8 mouse cellular contexts compared by ENCODE assay signal in genomic region chr10:68191691-68192380, GRCm38 (mm10).
DNase-seq lines count a peak whose midpoint lies in the region; ATAC-seq and TF ChIP-seq lines count a peak whose summit lies in the region.

No protein-coding gene starts in this region.

- no peaks in the 10 kb centered on the region for H3K9me3 ChIP-seq in limb, embryonic 14.5 days (ENCODE audit: control insufficient read depth, low read length)

- H3K4me3 ChIP-seq in limb, embryonic 14.5 days (replicated peaks; ENCODE audit: low read length) = no peak overlapping the region

- peak; percentile 51 for ATAC-seq in inflammation-experienced regulatory T-cells, adult 6 months
- no peak for ATAC-seq in limb, embryonic 14.5 days (ENCODE audit: low FRiP score, low read depth)
- no peak for ATAC-seq in erythroid progenitor cell, adult 5-6 weeks (replicated peaks; ENCODE audit: low FRiP score, poor library complexity, severe bottlenecking)

- DNase-seq in 3T3-L1 (ENCODE audit: low read depth, low spot score) (peak; percentile 55), 416B (ENCODE audit: low read depth) (peak; percentile 72)
- DNase-seq in cerebellum, adult 9-10 months = peak; percentile 69
- peak; percentile 58 for DNase-seq in gonadal fat pad, adult 2 months (ENCODE audit: low read depth)
- peak; percentile 71 for DNase-seq in limb, embryonic 14.5 days (ENCODE audit: low spot score)
- DNase-seq in naive thymus-derived CD4-positive, alpha-beta T cell, adult 2 months (ENCODE audit: low read depth) = peak; percentile 71

- peaks cover 27% of the 10 kb centered on the region for H3K4me1 ChIP-seq in limb, embryonic 14.5 days (ENCODE audit: control insufficient read depth, insufficient read depth, low read length)

- no peaks in the 10 kb centered on the region for H3K27me3 ChIP-seq in limb, embryonic 14.5 days (ENCODE audit: control insufficient read depth, insufficient read depth, low read length)

- H3K4me2 ChIP-seq in limb, embryonic 14.5 days (replicated peaks; ENCODE audit: low read depth, low read length, severe bottlenecking) = peak overlapping the region; percentile 38

- H3K27ac ChIP-seq in limb, embryonic 14.5 days (replicated peaks; ENCODE audit: low read depth, low read length) = no peak overlapping the region

- peaks cover 2% of the 10 kb centered on the region; the same call in 1 of the 2 replicates for H3K36me3 ChIP-seq in limb, embryonic 14.5 days (ENCODE audit: control insufficient read depth, insufficient read depth, low read length)

- TF ChIP-seq POLR2A in limb, embryonic 14.5 days (IDR thresholded peaks at IDR 0.05; ENCODE audit: borderline replicate concordance, extremely low read depth, insufficient read depth, insufficient read length) = no peak

- WGBS in limb, embryonic 14.5 days = 9% methylated on average over 13 of the region's 13 CpGs

- H3K9ac ChIP-seq in limb, embryonic 14.5 days (ENCODE audit: low read depth, low read length, severe bottlenecking) = no peak overlapping the region
